25 mouse cellular contexts compared by ENCODE assay signal in the genomic region with DNA sequence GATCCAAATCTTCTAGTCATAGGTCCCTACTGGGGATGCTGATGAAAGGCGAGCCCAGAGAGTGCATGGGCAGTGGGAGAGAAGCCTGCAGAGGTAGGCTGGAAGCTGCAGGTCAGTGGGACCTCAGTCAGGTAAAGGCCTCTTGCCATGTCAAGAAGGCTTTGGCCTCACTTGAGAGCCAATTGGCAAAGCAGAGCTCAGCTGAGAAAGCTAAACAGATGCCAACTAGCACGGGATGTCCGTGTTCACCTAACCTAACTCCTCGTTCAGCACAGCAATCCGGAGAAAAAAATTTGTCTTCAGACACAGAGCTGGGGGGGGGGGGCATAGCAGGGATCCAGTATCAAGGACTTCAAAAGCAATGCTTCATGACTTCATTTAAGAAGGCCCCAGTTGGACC. TPM values are rescaled to one million over a fixed set of nuclear protein-coding genes. Genes with fewer than 3 reads are reported as not detected.
DNase-seq lines count a peak whose midpoint lies in the region; ATAC-seq and TF ChIP-seq lines count a peak whose summit lies in the region.
"Had no signal": no experiment of that assay in that cellular context is flagged by ENCODE, and none has a peak within 500 bp of the region (broad histone marks: within the 10 kb centered on the region; RNA-seq: fewer than 3 reads in every experiment).

No protein-coding gene starts in this region.

- no peak overlapping the region for H3K4me3 ChIP-seq in heart, adult 2 months
- H3K4me3 ChIP-seq in lung, postnatal 0 days (ENCODE audit: low read depth, low read length) = no peak overlapping the region
- H3K4me3 ChIP-seq: hindbrain, embryonic 12.5 days; intestine, embryonic 15.5 days; layer of hippocampus, adult 2 months; limb, embryonic 13.5 days had no signal

- no peak for TF ChIP-seq POLR2A in heart, adult 2 months (IDR thresholded peaks at IDR 0.05; ENCODE audit: insufficient read depth, low read depth, low read length)

- no peak overlapping the region for H3K9ac ChIP-seq in heart, adult 2 months (ENCODE audit: low read depth, low read length)
- no peak overlapping the region for H3K9ac ChIP-seq in lung, postnatal 0 days (replicated peaks; ENCODE audit: low read depth)
- H3K9ac ChIP-seq: hindbrain, embryonic 12.5 days; intestine, embryonic 15.5 days; limb, embryonic 13.5 days; liver, embryonic 14.5 days; lung, embryonic 14.5 days had no signal

- no peak overlapping the region for H3K4me2 ChIP-seq in lung, postnatal 0 days (replicated peaks; ENCODE audit: low read depth, low read length)
- H3K4me2 ChIP-seq: heart, embryonic 11.5 days; hindbrain, embryonic 12.5 days; intestine, embryonic 15.5 days; limb, embryonic 13.5 days; lung, embryonic 14.5 days; midbrain, embryonic 11.5 days had no signal

- TF ChIP-seq CTCF in heart, adult 2 months (IDR thresholded peaks at IDR 0.05) = no peak
- no peak for TF ChIP-seq CTCF in lung, postnatal 0 days (IDR thresholded peaks at IDR 0.05)

- no peaks in the 10 kb centered on the region for H3K27me3 ChIP-seq in heart, adult 2 months (ENCODE audit: control insufficient read depth, insufficient read depth, low read length)
- no peaks in the 10 kb centered on the region for H3K27me3 ChIP-seq in lung, postnatal 0 days (replicated peaks; ENCODE audit: insufficient read depth, low read length)
- H3K27me3 ChIP-seq: hindbrain, embryonic 12.5 days; intestine, embryonic 15.5 days; limb, embryonic 13.5 days had no signal

- peaks cover 50% of the 10 kb centered on the region for H3K4me1 ChIP-seq in heart, adult 2 months (ENCODE audit: control insufficient read depth, insufficient read depth, low read length)
- peaks cover 69% of the 10 kb centered on the region for H3K4me1 ChIP-seq in lung, postnatal 0 days (ENCODE audit: insufficient read depth, low read depth, low read length)

- no peaks in the 10 kb centered on the region for H3K36me3 ChIP-seq in heart, adult 2 months (ENCODE audit: control insufficient read depth, insufficient read depth, low read length)
- H3K36me3 ChIP-seq in lung, postnatal 0 days (ENCODE audit: insufficient read depth, low read length) = no peaks in the 10 kb centered on the region
- H3K36me3 ChIP-seq: hindbrain, embryonic 12.5 days had no signal

- WGBS in heart, adult 2 months = 36% methylated on average over 5 of the region's 5 CpGs
- WGBS in lung, postnatal 0 days = 53% methylated on average over 5 of the region's 5 CpGs

- no peaks in the 10 kb centered on the region for H3K9me3 ChIP-seq in lung, postnatal 0 days (ENCODE audit: low read length)
- H3K9me3 ChIP-seq: intestine, embryonic 15.5 days; limb, embryonic 13.5 days had no signal

- TF ChIP-seq EP300 in heart, adult 2 months (IDR thresholded peaks at IDR 0.05; ENCODE audit: insufficient read depth, low read depth, low read length) = 0 out of 2 replicates have a peak, but pooled peaks have one; percentile 22
- no peak for TF ChIP-seq EP300 in lung, postnatal 0 days (IDR thresholded peaks at IDR 0.05)

- no peak for ATAC-seq in lung, postnatal 0 days
- ATAC-seq: hindbrain, postnatal 0 days; intestine, embryonic 15.5 days; midbrain, embryonic 16.5 days had no signal

- no peak overlapping the region for H3K27ac ChIP-seq in heart, adult 2 months
- peak overlapping the region; percentile 75 for H3K27ac ChIP-seq in lung, postnatal 0 days (ENCODE audit: low read length)
- H3K27ac ChIP-seq: hindbrain, embryonic 12.5 days; hindbrain, postnatal 0 days; intestine, embryonic 15.5 days; layer of hippocampus, adult 2 months; liver, embryonic 14.5 days had no signal

- intact Hi-C loops in heart, adult 2 months (cut with DNase I) = no loop called here

- H3K79me2 ChIP-seq in heart, adult 2 months (replicated peaks; ENCODE audit: control insufficient read depth, insufficient read depth, low read length) = peaks cover 6% of the 10 kb centered on the region

- DNase-seq in cerebellum, adult 9-11 months = peak; percentile 39
- DNase-seq in cerebellum, adult 8-10 months = no peak
- DNase-seq in heart, adult 2 months = peak in 1 of 2 experiments; percentile 10
- no peak for DNase-seq in heart, postnatal 4 days
- no peak for DNase-seq in lung, postnatal 0 days (ENCODE audit: low spot score)
- no peak for DNase-seq in lung, postnatal 14 days
- DNase-seq in left cerebral cortex, adult 11 months (ENCODE audit: low spot score) = no peak
- DNase-seq: adrenal gland, postnatal 25 days; B cell, adult 2 months; gastrocnemius, postnatal 10 days; lung, embryonic 14.5 days; lung, postnatal 36 days; right cerebral cortex, adult 18-20 months; spleen, adult 18-20 months; thymus, postnatal 4 days had no signal

RNA-seq across cellular contexts. Expression of a gene that starts 33.7 kb away (rescaled TPM):
- total RNA-seq in heart, adult 2 months (2021) = 10 to 100 TPM; 12.3 to 14.7 TPM
- polyA plus RNA-seq in heart, adult 2 months (2012; rRNA removed) = 8.1 and 8.4 TPM in 2 replicates
- total RNA-seq in heart, postnatal 4 days (2021) = 10 to 100 TPM; 18.5 to 18.6 TPM
- 5.9 and 6.7 TPM in 2 replicates for polyA plus RNA-seq in lung, postnatal 0 days (2015; fragmentation: Nextera tagmentation; extraction: Ambion mirVana)

RNA-seq across cellular contexts. Expression of a gene that starts 36.7 kb away (rescaled TPM):
- under 1 TPM; 0.10 to 0.20 TPM for total RNA-seq in heart, adult 2 months (2021)
- 0.04 and 0.06 TPM in 2 replicates for polyA plus RNA-seq in heart, adult 2 months (2012; rRNA removed)
- total RNA-seq in heart, postnatal 4 days (2021) = under 1 TPM; 0.54 to 0.62 TPM
- polyA plus RNA-seq in lung, postnatal 0 days (2015; fragmentation: Nextera tagmentation; extraction: Ambion mirVana) = 1.9 and 2.9 TPM in 2 replicates
- polyA plus RNA-seq: kidney, adult 2 months had no signal
